Mouse (Mus musculus): ENCODE measurements around the gene Supt3. TPM values are rescaled to one million over a fixed set of nuclear protein-coding genes. Genes with fewer than 3 reads are reported as not detected.

The Supt3 gene
- polyA plus RNA-seq, 1 experiment from 2014 or later = 24.1 TPM

DNA sequence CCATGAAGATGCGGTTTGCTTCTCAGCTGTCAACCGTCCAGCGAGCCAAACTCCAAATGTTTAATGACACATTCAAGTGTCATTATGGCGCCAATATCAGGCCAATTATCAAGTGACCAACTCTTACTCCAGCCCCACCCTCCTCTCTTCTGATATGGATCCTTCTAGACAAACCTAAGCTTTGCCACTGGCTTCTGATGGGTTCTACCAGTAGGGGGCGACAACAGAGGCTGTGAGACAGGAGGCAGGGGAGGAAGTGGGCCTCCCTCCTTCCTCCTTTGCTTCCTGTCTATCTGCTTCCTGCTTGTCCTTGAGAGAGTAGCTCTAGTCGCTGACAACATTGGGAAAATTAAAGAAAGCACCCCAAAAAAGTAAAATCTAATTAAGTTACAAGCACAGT, 383.7 kb downstream of the Supt3 start:
- Histone ChIP-seq H3K4me2 (no peak overlapping the region), H3K27me3 (no peaks in the 10 kb centered on the region), H3K9ac (no peak overlapping the region), H3K36me3 (no peaks in the 10 kb centered on the region), H3K4me1 (replicated peaks) (0 out of 2 replicates have a peak, but pooled peaks cover under 1% of the 10 kb centered on the region), H3K9me3 (no peaks in the 10 kb centered on the region), H3K4me3 (no peak overlapping the region), H3K27ac (replicated peaks) (no peak overlapping the region)
- no peak for ATAC-seq (ENCODE audit: low FRiP score, low read depth)
- 90% methylated on average over 6 of the region's 6 CpGs for WGBS

DNA sequence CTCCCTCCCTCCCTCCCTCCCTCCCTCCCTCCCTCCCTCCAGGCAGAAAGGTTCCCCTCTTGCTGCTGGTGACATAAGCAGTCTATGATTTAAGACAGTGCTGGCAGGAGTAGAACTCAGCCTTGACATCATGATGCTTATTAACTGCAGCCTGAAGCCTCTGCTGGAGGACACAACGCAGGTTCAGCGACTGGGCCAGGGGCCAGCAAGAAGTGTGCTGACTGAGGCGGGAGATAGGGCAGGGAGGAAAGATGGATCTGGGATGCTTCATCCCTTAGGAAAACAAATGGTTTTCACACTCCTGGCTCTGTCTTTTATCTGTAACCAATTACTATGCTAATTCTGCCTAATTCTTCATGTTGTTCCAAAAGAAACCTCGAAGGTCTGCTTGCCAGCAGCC, 388.8 kb downstream of the Supt3 start:
- H3K27me3 ChIP-seq = no peaks in the 10 kb centered on the region
- no peak overlapping the region for H3K4me2 ChIP-seq
- H3K4me1 ChIP-seq (replicated peaks) = peaks cover 12% of the 10 kb centered on the region; the same call in 1 of the 2 replicates
- peak; percentile 54; the same call in 1 of the 2 replicates for ATAC-seq (ENCODE audit: low FRiP score, low read depth)
- WGBS = 10% methylated on average over 4 of the region's 4 CpGs
- H3K27ac ChIP-seq (replicated peaks) = no peak overlapping the region
- H3K9ac ChIP-seq = no peak overlapping the region
- no peaks in the 10 kb centered on the region for H3K36me3 ChIP-seq
- H3K9me3 ChIP-seq = no peaks in the 10 kb centered on the region
- no peak overlapping the region for H3K4me3 ChIP-seq

Other genes with a start within 250 kb of the Supt3 start
- gene Runx2, start 37.6 kb downstream of the Supt3 start, polyA plus RNA-seq (2015; fragmentation: Nextera tagmentation; extraction: Ambion mirVana) = 0.41 and 0.55 TPM in 2 replicates

All from hindbrain, embryonic 15.5 days (tissue).